Mouse (Mus musculus): ENCODE results near the gene Spdl1.
"Not testable (repeated sequence)": the region's sequence is repeated elsewhere in the genome, so short reads cannot be mapped to it uniquely, and the experiment has no call there.

Spdl1 gene

GRCm38 (mm10) chr11:34833318-34834086, at the start of gene Spdl1:
TSS of gene Spdl1 (minus strand) at chr11:34833641.
- peak; percentile 95 to 96 for DNase-seq

- no peak for DNase-seq
Measured at GRCm38 (mm10) chr11:34881528-34881927, 48.1 kb upstream of the Spdl1 start.

- no peak for DNase-seq
Measured at GRCm38 (mm10) chr11:34879678-34880077, 46.2 kb upstream of the Spdl1 start.

- DNase-seq, result no peak
Measured at GRCm38 (mm10) chr11:34873861-34874260, 40.4 kb upstream of the Spdl1 start.

- no peak for DNase-seq
Measured at GRCm38 (mm10) chr11:34872432-34872831, 39.0 kb upstream of the Spdl1 start.

GRCm38 (mm10) chr11:34871991-34872390, 38.5 kb upstream of the Spdl1 start:
- no peak for DNase-seq

- no peak for DNase-seq
Measured at GRCm38 (mm10) chr11:34871456-34871855, 38.0 kb upstream of the Spdl1 start.

GRCm38 (mm10) chr11:34868626-34869025, 35.2 kb upstream of the Spdl1 start:
- no peak for DNase-seq

GRCm38 (mm10) chr11:34865741-34866270, 32.4 kb upstream of the Spdl1 start:
- DNase-seq, result no peak

GRCm38 (mm10) chr11:34865181-34865580, 31.7 kb upstream of the Spdl1 start:
- DNase-seq, result peak; percentile 55 to 56

GRCm38 (mm10) chr11:34856652-34857051, 23.2 kb upstream of the Spdl1 start:
- no peak for DNase-seq

GRCm38 (mm10) chr11:34846268-34846652, 12.8 kb upstream of the Spdl1 start:
- DNase-seq, result no peak

GRCm38 (mm10) chr11:34845567-34846267, 12.3 kb upstream of the Spdl1 start:
- peak; percentile 66 to 70 for DNase-seq

GRCm38 (mm10) chr11:34843517-34843916, 10.1 kb upstream of the Spdl1 start:
- no peak for DNase-seq

- DNase-seq, result no peak
Measured at GRCm38 (mm10) chr11:34840283-34840682, 6.8 kb upstream of the Spdl1 start.

GRCm38 (mm10) chr11:34839051-34839450, 5.6 kb upstream of the Spdl1 start:
- no peak for DNase-seq

GRCm38 (mm10) chr11:34836272-34836671, 2.8 kb upstream of the Spdl1 start:
- no peak for DNase-seq

- DNase-seq, result no peak
Measured at GRCm38 (mm10) chr11:34832678-34833077, 763 bp downstream of the Spdl1 start.

GRCm38 (mm10) chr11:34827803-34828202, 5.6 kb downstream of the Spdl1 start:
- no peak for DNase-seq

GRCm38 (mm10) chr11:34826940-34827339, 6.5 kb downstream of the Spdl1 start:
- no peak for DNase-seq

GRCm38 (mm10) chr11:34824791-34825190, 8.7 kb downstream of the Spdl1 start:
- DNase-seq, result no peak

GRCm38 (mm10) chr11:34814767-34815166, 18.7 kb downstream of the Spdl1 start:
- no peak for DNase-seq

GRCm38 (mm10) chr11:34814319-34814718, 19.1 kb downstream of the Spdl1 start:
- DNase-seq, result no peak

- DNase-seq, result not testable (repeated sequence)
Measured at GRCm38 (mm10) chr11:34805026-34805425, 28.4 kb downstream of the Spdl1 start.
